Mouse (Mus musculus): ENCODE measurements around the gene Zfp273.
"Not testable (repeated sequence)": the region's sequence is repeated elsewhere in the genome, so short reads cannot be mapped to it uniquely, and the experiment has no call there.

Gene Zfp273

DNA sequence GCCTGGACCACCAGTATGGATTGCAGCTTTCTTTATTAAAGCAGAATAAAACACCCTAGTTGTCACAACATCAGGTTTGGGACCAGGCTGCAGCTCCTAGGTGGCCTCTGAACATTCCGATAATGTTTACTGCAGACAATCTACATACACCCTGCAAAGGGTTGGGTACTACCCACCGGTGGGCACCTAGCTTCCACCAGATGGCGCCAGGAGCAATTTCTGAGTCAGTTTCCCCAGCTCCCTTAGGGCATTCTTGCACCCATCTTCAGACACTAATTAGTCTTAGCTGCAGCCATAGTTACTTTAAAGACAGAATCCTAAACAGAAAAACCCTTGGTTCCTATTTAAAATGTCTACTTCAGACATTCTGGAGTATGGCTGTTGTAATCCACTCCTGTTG, 54.4 kb downstream of the Zfp273 start:
- DNase-seq (ENCODE audit: low spot score): no peak

DNA sequence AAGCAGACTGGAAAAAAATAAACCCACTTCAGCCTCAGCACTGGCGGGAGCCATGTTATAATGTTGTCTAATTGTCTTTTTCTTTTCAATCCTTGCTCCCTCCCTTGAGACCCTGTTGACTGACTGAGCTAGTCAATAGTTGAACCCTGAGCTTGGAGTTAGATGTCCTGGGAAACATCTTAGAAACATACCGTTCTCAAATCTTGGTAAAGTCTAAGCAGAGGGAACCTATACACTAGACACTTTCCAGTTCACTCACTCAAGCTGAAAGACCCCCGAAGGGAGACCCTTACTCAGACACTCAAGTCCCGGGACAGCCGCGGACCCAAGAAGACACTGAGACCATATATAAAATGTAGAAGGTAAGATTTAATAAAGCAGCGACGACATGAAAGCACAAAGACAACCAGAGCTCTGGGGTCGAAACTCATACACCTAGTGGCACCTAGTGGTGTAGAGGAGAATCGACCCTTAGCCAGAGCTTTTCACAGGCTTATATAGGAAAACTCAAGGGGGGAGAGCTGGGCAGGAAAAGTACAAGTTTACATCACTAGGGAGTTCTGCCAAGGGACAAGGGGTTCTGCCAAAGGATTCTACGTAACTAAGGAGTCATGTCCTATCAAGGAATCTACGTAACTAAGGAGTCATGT, 62.6 kb downstream of the Zfp273 start:
- DNase-seq (ENCODE audit: low spot score): not testable (repeated sequence)

Data from c-Kit-positive CD71-positive TER-119-positive erythroid progenitor cells, embryonic 14.5 days (primary cell).